Mouse (Mus musculus): ENCODE measurements around the gene Tnr. TPM values are rescaled to one million over a fixed set of nuclear protein-coding genes. Genes with fewer than 3 reads are reported as not detected.

The Tnr gene
- polyA plus RNA-seq, 1 experiment from 2014 or later, result 1.4 TPM

- 90% methylated on average over 4 of the region's 4 CpGs for WGBS
- peaks cover 14% of the 10 kb centered on the region for H3K4me1 ChIP-seq
- H3K9ac ChIP-seq, result no peak overlapping the region
- no peak overlapping the region for H3K27ac ChIP-seq
- ATAC-seq (ENCODE audit: low FRiP score), result no peak
- no peaks in the 10 kb centered on the region for H3K9me3 ChIP-seq (replicated peaks)
- H3K4me3 ChIP-seq, result no peak overlapping the region
- no peaks in the 10 kb centered on the region for H3K36me3 ChIP-seq
- no peaks in the 10 kb centered on the region for H3K27me3 ChIP-seq
- H3K4me2 ChIP-seq (replicated peaks), result no peak overlapping the region
Measured at GRCm38 (mm10) chr1:159613561-159613960, 90.0 kb downstream of the Tnr start.

GRCm38 (mm10) chr1:159614062-159614601, 90.6 kb downstream of the Tnr start:
- peaks cover 14% of the 10 kb centered on the region for H3K4me1 ChIP-seq
- H3K9ac ChIP-seq, result no peak overlapping the region
- no peaks in the 10 kb centered on the region for H3K9me3 ChIP-seq (replicated peaks)
- ATAC-seq (ENCODE audit: low FRiP score), result no peak
- 77% methylated on average over 6 of the region's 6 CpGs for WGBS
- H3K4me3 ChIP-seq, result no peak overlapping the region
- H3K4me2 ChIP-seq (replicated peaks), result no peak overlapping the region
- no peaks in the 10 kb centered on the region for H3K36me3 ChIP-seq
- H3K27me3 ChIP-seq, result no peaks in the 10 kb centered on the region
- H3K27ac ChIP-seq, result peak overlapping the region; percentile 79; the same call in 1 of the 2 replicates

- WGBS, result 43% methylated on average over 16 of the region's 16 CpGs
- H3K4me1 ChIP-seq, result peaks cover 14% of the 10 kb centered on the region
- peak overlapping the region; percentile 32; the same call in 1 of the 2 replicates for H3K4me2 ChIP-seq (replicated peaks)
- ATAC-seq (ENCODE audit: low FRiP score), result peak; percentile 85
- H3K27ac ChIP-seq, result peak overlapping the region; percentile 79
- H3K36me3 ChIP-seq, result no peaks in the 10 kb centered on the region
- no peak overlapping the region for H3K9ac ChIP-seq
- no peak overlapping the region for H3K4me3 ChIP-seq
- no peaks in the 10 kb centered on the region for H3K27me3 ChIP-seq
- H3K9me3 ChIP-seq (replicated peaks), result no peaks in the 10 kb centered on the region
Measured at GRCm38 (mm10) chr1:159614644-159615431, 91.3 kb downstream of the Tnr start.

- no peaks in the 10 kb centered on the region for H3K9me3 ChIP-seq (replicated peaks)
- no peaks in the 10 kb centered on the region for H3K27me3 ChIP-seq
- H3K4me1 ChIP-seq, result peaks cover 14% of the 10 kb centered on the region
- H3K36me3 ChIP-seq, result no peaks in the 10 kb centered on the region
- H3K9ac ChIP-seq, result no peak overlapping the region
- no peak overlapping the region for H3K4me2 ChIP-seq (replicated peaks)
- 58% methylated on average over 4 of the region's 4 CpGs for WGBS
- ATAC-seq (ENCODE audit: low FRiP score), result no peak
- H3K4me3 ChIP-seq, result no peak overlapping the region
- no peak overlapping the region for H3K27ac ChIP-seq
Measured at GRCm38 (mm10) chr1:159615686-159616085, 92.1 kb downstream of the Tnr start.

- WGBS, result 71% methylated on average over 2 of the region's 2 CpGs
- H3K9ac ChIP-seq, result no peak overlapping the region
- no peaks in the 10 kb centered on the region for H3K27me3 ChIP-seq
- H3K4me1 ChIP-seq, result peaks cover 14% of the 10 kb centered on the region
- ATAC-seq (ENCODE audit: low FRiP score), result no peak
- no peak overlapping the region for H3K27ac ChIP-seq
- H3K36me3 ChIP-seq, result no peaks in the 10 kb centered on the region
- no peaks in the 10 kb centered on the region for H3K9me3 ChIP-seq (replicated peaks)
- H3K4me3 ChIP-seq, result no peak overlapping the region
- H3K4me2 ChIP-seq (replicated peaks), result no peak overlapping the region
Measured at GRCm38 (mm10) chr1:159619205-159619604, 95.6 kb downstream of the Tnr start.

DNA sequence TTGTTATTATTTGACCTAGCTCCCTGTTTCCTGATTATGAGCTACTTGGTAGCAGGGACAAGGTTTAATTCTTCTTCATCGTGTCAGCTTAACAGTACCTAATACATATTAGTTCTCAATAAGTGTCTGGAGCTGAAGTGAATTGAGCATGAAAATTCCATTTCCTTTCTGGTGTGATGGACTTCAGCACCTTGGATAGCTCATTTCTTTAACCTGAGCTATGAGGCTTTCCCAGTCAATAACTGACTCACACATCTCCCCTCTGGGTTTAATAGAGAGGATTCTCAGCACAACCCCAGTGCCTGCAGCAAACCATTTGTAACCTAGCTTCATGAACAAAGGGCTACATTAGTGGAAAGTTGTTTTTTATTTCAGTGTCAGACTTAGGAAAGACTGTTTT, 97.8 kb downstream of the Tnr start:
- 66% methylated on average over 1 of the region's 1 CpGs for WGBS
- Histone ChIP-seq H3K27me3 (no peaks in the 10 kb centered on the region), H3K9ac (no peak overlapping the region), H3K4me1 (no peaks in the 10 kb centered on the region), H3K4me2 (replicated peaks) (no peak overlapping the region), H3K27ac (no peak overlapping the region), H3K9me3 (replicated peaks) (no peaks in the 10 kb centered on the region), H3K36me3 (no peaks in the 10 kb centered on the region), H3K4me3 (no peak overlapping the region)
- ATAC-seq (ENCODE audit: low FRiP score), result no peak

DNA sequence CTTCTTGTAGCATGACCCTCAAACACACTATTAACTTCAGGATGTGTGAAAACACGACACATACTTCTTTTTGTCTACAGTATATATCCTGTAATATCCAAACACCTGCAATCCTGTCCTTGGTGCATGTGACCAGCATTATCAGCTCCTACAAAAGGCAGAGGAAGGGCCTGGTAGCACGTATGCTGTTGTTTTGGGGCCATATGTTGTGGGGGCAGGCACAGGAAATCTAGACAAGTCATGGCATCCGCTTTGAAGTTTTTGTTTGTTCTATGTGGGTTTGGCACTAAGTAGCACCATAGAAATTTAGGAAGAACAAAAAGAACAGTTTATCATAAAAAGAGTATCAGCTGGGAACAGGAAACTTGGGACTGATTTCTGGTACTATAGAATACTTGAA, 105.5 kb downstream of the Tnr start:
- no peaks in the 10 kb centered on the region for H3K9me3 ChIP-seq (replicated peaks)
- ATAC-seq (ENCODE audit: low FRiP score), result no peak
- WGBS, result 84% methylated on average over 3 of the region's 3 CpGs
- H3K4me3 ChIP-seq, result no peak overlapping the region
- H3K9ac ChIP-seq, result no peak overlapping the region
- 0 out of 2 replicates have a peak, but pooled peaks cover 7% of the 10 kb centered on the region for H3K4me1 ChIP-seq
- H3K36me3 ChIP-seq, result no peaks in the 10 kb centered on the region
- H3K27ac ChIP-seq, result no peak overlapping the region
- H3K4me2 ChIP-seq (replicated peaks), result no peak overlapping the region
- no peaks in the 10 kb centered on the region for H3K27me3 ChIP-seq

DNA sequence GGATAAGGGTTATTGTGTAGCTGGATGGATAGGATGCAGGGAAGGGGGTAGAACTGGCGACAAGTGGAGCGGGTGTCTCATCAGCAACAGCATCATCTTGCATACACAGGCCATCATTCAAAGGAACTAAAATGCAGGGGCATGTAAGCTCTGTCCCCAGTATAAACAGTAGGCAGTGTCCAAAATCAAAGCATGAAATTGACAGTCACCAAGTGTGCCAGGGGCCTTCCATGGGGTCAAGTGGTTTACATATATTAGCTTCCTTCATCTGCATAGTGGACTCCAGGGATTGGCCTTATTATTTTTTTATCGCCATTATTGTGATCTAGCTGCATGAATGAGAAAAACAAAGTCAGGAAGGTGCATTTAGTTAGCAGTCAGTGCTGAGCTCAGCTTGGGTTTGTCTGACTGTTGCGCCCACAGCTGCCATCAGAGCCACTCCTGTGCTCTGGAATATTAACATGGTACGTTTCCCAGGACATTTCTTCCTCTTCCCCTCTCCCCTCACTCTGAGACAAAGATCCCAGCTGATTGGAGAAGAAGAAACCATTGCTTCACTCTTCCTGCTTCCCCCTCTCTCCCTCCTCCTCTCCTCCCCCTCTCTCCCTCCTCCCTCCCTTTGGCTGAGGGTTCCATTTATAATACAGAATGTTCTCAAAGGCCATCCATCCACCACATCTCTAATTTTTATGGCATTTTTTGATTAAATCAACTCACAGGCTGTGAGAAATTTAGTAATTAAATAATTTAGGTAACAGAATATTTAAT, 106.4 kb downstream of the Tnr start:
- peak; percentile 68 for ATAC-seq (ENCODE audit: low FRiP score)
- H3K27ac ChIP-seq, result no peak overlapping the region
- no peak overlapping the region for H3K4me3 ChIP-seq
- H3K4me2 ChIP-seq (replicated peaks), result no peak overlapping the region
- H3K36me3 ChIP-seq, result no peaks in the 10 kb centered on the region
- H3K27me3 ChIP-seq, result no peaks in the 10 kb centered on the region
- H3K4me1 ChIP-seq, result 0 out of 2 replicates have a peak, but pooled peaks cover 7% of the 10 kb centered on the region
- 58% methylated on average over 5 of the region's 5 CpGs for WGBS
- no peaks in the 10 kb centered on the region for H3K9me3 ChIP-seq (replicated peaks)
- H3K9ac ChIP-seq, result no peak overlapping the region

GRCm38 (mm10) chr1:159632558-159632957, 109.0 kb downstream of the Tnr start:
- ATAC-seq (ENCODE audit: low FRiP score), result no peak
- 75% methylated on average over 3 of the region's 3 CpGs for WGBS
- H3K9ac ChIP-seq, result no peak overlapping the region

DNA sequence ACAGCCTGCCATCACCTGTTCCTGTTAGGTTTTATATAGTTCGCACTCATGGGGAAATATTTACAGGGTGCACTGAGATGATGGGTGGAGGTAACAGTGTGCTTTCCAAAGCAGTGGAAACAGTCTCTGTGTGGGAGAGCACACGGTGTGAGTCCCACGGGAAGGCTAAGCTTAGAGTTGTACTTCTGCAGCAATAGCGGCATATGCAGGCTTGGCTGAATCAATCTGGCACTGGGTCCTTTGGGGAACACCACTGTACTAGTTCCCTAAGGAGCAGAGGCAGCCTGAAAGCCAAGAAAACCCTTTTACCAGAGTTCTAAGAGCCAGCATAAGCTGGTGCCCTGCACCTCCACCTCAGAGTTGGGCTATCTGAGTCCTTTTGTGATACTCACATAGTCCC, 115.8 kb downstream of the Tnr start:
- Histone ChIP-seq H3K4me1 (no peaks in the 10 kb centered on the region), H3K4me3 (no peak overlapping the region), H3K4me2 (replicated peaks) (no peak overlapping the region), H3K27me3 (no peaks in the 10 kb centered on the region), H3K27ac (no peak overlapping the region), H3K36me3 (no peaks in the 10 kb centered on the region), H3K9ac (no peak overlapping the region), H3K9me3 (replicated peaks) (no peaks in the 10 kb centered on the region)
- 92% methylated on average over 4 of the region's 4 CpGs for WGBS
- ATAC-seq (ENCODE audit: low FRiP score), result no peak

More at GRCm38 (mm10) chr1:159632558-159632957, 109.0 kb downstream of the Tnr start:
- no peak overlapping the region for H3K27ac ChIP-seq
- H3K36me3 ChIP-seq, result no peaks in the 10 kb centered on the region
- 0 out of 2 replicates have a peak, but pooled peaks cover 7% of the 10 kb centered on the region for H3K4me1 ChIP-seq
- no peaks in the 10 kb centered on the region for H3K27me3 ChIP-seq
- H3K4me3 ChIP-seq, result no peak overlapping the region
- H3K9me3 ChIP-seq (replicated peaks), result no peaks in the 10 kb centered on the region
- no peak overlapping the region for H3K4me2 ChIP-seq (replicated peaks)

DNA sequence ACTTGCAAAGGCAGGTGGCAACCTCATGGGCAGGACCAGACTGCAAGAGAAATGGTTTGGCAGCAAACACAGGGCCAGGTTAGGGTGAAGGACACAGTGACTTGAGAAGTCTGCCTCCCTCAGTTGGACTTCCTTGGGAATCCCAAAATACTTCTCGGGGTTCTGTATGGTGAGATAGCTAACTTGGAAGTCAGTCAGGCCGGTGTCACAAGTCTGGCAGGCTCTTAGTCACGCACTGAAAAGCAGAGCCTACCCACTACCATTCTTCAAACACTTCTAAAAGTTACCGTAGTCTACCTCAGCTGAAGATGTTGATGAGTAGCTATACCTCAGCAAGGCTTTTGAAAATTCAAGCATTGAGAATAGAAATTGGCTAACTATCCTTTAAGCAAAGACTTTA, 122.2 kb downstream of the Tnr start:
- Histone ChIP-seq H3K27ac (no peak overlapping the region), H3K4me1 (peaks cover 9% of the 10 kb centered on the region), H3K36me3 (no peaks in the 10 kb centered on the region), H3K9ac (no peak overlapping the region), H3K4me3 (no peak overlapping the region), H3K9me3 (replicated peaks) (no peaks in the 10 kb centered on the region), H3K4me2 (replicated peaks) (no peak overlapping the region), H3K27me3 (no peaks in the 10 kb centered on the region)
- WGBS, result 96% methylated on average over 4 of the region's 4 CpGs
- no peak for ATAC-seq (ENCODE audit: low FRiP score)

DNA sequence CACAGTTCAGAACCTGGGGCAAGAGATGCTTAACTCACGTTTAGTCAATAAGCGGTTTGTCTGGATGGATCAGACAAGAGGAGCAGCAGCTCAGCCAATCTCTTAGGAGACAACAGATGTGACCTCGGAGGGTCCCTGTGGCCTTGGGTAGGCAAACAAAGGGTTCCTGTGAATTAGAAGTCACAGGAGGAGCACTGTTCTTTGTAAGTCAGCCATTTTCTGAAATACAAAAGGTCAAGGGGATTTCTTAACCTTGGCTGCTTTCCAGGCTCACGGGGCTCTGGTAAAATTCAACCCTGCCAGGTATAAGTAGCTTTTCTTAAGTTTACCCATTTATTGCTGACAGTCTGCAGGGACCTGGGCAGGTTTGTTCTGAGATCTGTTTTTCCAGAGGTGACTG, 126.9 kb downstream of the Tnr start:
- Histone ChIP-seq H3K9me3 (replicated peaks) (no peaks in the 10 kb centered on the region), H3K4me3 (no peak overlapping the region), H3K4me1 (peaks cover 9% of the 10 kb centered on the region), H3K9ac (no peak overlapping the region), H3K27ac (no peak overlapping the region), H3K36me3 (no peaks in the 10 kb centered on the region), H3K27me3 (no peaks in the 10 kb centered on the region), H3K4me2 (replicated peaks) (no peak overlapping the region)
- ATAC-seq (ENCODE audit: low FRiP score), result no peak
- WGBS, result 19% methylated on average over 4 of the region's 4 CpGs

Data from hindbrain, embryonic 12.5 days (tissue).